Mouse (Mus musculus) liver, postnatal 0 days (tissue): ENCODE results near the gene Gpc5. TPM values are rescaled to one million over a fixed set of nuclear protein-coding genes. Genes with fewer than 3 reads are reported as not detected.

Experiments used
- ATAC-seq: fragments of 200-750 bp; cut with Nextera tagmentation; 2 replicates; pipeline ENCODE4 v1.8.0; 2017; ENCODE audit warnings: mild to moderate bottlenecking, moderate library complexity
- DNase-seq: peaks from one replicate; pipeline ENCODE4 v3.0.0-alpha.2; 2016
- H3K27ac ChIP-seq: fragments of 300-500 bp; sonication (generic); 2 replicates; pipeline ENCODE4 v1.5.1; 2014; ENCODE audit warnings: antibody characterized with exemption, moderate library complexity, mild to moderate bottlenecking, low read depth
- H3K27me3 ChIP-seq: fragments of 300-500 bp; sonication (generic); 2 replicates; pipeline ENCODE4 v1.6.1; 2014; ENCODE audit warnings: low read length, control low read depth, mixed read lengths; ENCODE audit not compliant: insufficient read depth
- H3K36me3 ChIP-seq: fragments of 300-500 bp; sonication (generic); replicated peaks from 2 replicates; pipeline ENCODE4 v1.6.1; 2014; ENCODE audit warnings: mild to moderate bottlenecking, control low read depth, low read length, moderate library complexity, mixed read lengths; ENCODE audit not compliant: insufficient read depth
- H3K4me1 ChIP-seq: fragments of 300-500 bp; sonication (generic); 2 replicates; pipeline ENCODE4 v1.6.1; 2014; ENCODE audit warnings: antibody characterized with exemption, mild to moderate bottlenecking, control low read depth; ENCODE audit not compliant: insufficient read depth
- H3K4me2 ChIP-seq: fragments of 300-500 bp; sonication (generic); 2 replicates; pipeline ENCODE4 v1.6.1; 2014; ENCODE audit warnings: low read depth, mild to moderate bottlenecking, low read length, moderate library complexity, mixed read lengths
- H3K4me3 ChIP-seq: fragments of 300-500 bp; sonication (generic); 2 replicates; pipeline ENCODE4 v1.5.1; 2014; ENCODE audit warnings: low read depth, low read length
- H3K9ac ChIP-seq: fragments of 300-500 bp; sonication (generic); replicated peaks from 2 replicates; pipeline ENCODE4 v1.6.1; 2014; ENCODE audit warnings: mild to moderate bottlenecking, moderate library complexity
- H3K9me3 ChIP-seq: fragments of 300-500 bp; sonication (generic); 2 replicates; pipeline ENCODE4 v1.6.1; 2016; ENCODE audit warnings: mild to moderate bottlenecking, control low read depth, low read length, mixed read lengths
- CTCF ChIP-seq: sonication (generic); IDR thresholded peaks from 2 replicates; pipeline ENCODE4 v1.5.1; 2016; ENCODE audit warnings: antibody characterized with exemption, low read depth
- EP300 ChIP-seq: IDR thresholded peaks from 2 replicates; pipeline ENCODE4 v1.6.1; 2016; ENCODE audit warnings: antibody characterized with exemption, low read depth, mild to moderate bottlenecking
- WGBS: fragments of 180-500 bp; shearing (Covaris S2); extraction: QIAGEN DNeasy Blood & Tissue Kit; methylation state at CpG from one replicate; pipeline ENCODE4 v1.1.7; 2014; ENCODE audit not compliant: insufficient replicate concordance; 5-methylcytosine and 5-hydroxymethylcytosine counted together
- microRNA counts: library from miRNA; unstranded; fragments of <30 nt; microRNA quantifications from one replicate; lab custom pipeline; 2015
- microRNA-seq: library from miRNA; unstranded; fragments of <30 nt; microRNA quantifications from one replicate; pipeline ENCODE4, GENCODE M21; 2016
- polyA plus RNA-seq: library from polyadenylated mRNA; unstranded; fragments of >200 nt; fragmentation: Nextera tagmentation; extraction: Ambion mirVana; gene quantifications from 2 replicates; pipeline ENCODE4 v1.2.1, GENCODE M21; 2015

The Gpc5 gene
- polyA plus RNA-seq, 1 experiment from 2014 or later, result not detected

DNA sequence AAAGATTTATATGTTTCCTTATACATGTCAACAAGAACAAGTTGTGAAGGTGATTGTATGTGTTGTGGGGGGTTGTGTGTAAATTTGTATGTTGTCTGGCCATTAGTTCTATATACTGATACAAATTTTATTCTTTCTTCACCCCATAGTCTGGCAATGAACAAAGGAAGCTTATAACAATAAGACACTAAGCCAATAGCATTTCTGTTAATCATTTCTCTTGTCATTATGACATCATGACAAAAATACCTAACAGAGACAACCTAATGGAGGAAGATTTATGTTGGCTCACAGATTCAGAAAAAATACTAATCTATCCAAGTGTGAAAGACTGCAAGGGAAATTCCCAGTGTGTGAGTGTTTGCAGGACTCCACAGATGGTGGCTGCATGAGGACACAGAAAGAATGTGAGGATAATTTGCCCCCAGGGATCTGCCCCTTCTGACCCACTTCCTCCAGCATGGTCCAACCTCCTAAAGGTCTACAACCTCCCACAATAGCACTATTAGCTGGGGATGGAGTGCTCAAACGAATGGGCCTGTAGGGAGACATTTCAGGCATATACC is 1402.4 kb downstream of the Gpc5 start:
- peaks cover 3% of the 10 kb centered on the region; the same call in 1 of the 2 replicates for H3K9me3 ChIP-seq
- TF ChIP-seq CTCF (no peak), EP300 (no peak)

DNA sequence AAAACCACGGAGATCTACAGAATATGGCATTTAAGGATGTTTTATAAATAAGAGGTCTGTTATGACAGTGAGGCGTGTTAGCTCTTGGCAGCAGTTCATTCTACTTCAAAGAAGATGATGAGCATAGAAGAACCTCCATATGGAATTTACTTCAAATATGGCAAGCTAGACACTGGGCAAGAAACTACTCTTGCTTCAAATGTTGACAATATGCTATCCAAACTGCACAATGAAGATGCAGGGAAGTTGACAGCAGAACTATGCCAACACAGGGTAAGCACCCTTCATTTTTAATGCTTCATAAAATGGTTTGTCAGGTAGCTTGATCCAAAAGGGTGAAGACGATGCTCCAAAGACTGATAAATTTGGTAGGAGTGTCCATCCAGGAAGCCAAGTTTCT is 1446.2 kb downstream of the Gpc5 start:
- H3K9ac ChIP-seq, result no peak overlapping the region
- no peaks in the 10 kb centered on the region for H3K36me3 ChIP-seq
- WGBS, result 66% methylated on average over 3 of the region's 3 CpGs

More for the DNA sequence above, 1402.4 kb downstream of the Gpc5 start:
- WGBS, result 22% methylated on average over 1 of the region's 1 CpGs
- H3K9ac ChIP-seq, result no peak overlapping the region
- ATAC-seq, result no peak
- no peak overlapping the region for H3K4me3 ChIP-seq
- no peaks in the 10 kb centered on the region for H3K36me3 ChIP-seq
- no peaks in the 10 kb centered on the region for H3K27me3 ChIP-seq
- DNase-seq, result no peak
- no peaks in the 10 kb centered on the region for H3K4me1 ChIP-seq
- no peak overlapping the region for H3K4me2 ChIP-seq
- H3K27ac ChIP-seq, result no peak overlapping the region

DNA sequence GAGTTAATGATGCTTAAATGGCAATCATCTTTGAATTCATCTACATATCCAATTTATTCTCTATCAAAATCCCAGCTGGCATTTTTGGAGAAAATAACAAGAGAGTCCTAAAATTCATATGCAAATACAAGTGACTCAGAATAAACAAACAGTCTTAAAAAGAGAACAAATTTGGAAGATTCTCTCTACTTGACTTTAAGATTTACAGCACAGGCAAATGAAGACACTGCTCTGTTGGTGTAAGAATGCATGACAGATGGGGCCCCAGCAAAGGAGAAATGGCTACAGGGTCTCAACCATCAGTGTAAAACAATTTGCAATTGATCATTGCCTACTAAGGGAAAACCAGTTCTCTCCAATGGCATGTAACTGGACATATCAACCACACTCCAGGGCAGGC is 1451.7 kb downstream of the Gpc5 start:
- H3K4me2 ChIP-seq, result no peak overlapping the region
- ATAC-seq, result no peak
- DNase-seq, result no peak
- no peaks in the 10 kb centered on the region for H3K27me3 ChIP-seq
- no peaks in the 10 kb centered on the region for H3K9me3 ChIP-seq
- TF ChIP-seq CTCF (no peak), EP300 (no peak)
- H3K36me3 ChIP-seq, result no peaks in the 10 kb centered on the region
- H3K4me3 ChIP-seq, result no peak overlapping the region
- no peak overlapping the region for H3K27ac ChIP-seq
- no peak overlapping the region for H3K9ac ChIP-seq
- no peaks in the 10 kb centered on the region for H3K4me1 ChIP-seq

More for the DNA sequence above, 1446.2 kb downstream of the Gpc5 start:
- no peak for DNase-seq
- no peaks in the 10 kb centered on the region for H3K9me3 ChIP-seq
- no peaks in the 10 kb centered on the region for H3K27me3 ChIP-seq
- TF ChIP-seq CTCF, result no peak
- no peak for TF ChIP-seq EP300
- H3K27ac ChIP-seq, result no peak overlapping the region
- no peaks in the 10 kb centered on the region for H3K4me1 ChIP-seq
- no peak for ATAC-seq
- H3K4me2 ChIP-seq, result no peak overlapping the region
- no peak overlapping the region for H3K4me3 ChIP-seq

DNA sequence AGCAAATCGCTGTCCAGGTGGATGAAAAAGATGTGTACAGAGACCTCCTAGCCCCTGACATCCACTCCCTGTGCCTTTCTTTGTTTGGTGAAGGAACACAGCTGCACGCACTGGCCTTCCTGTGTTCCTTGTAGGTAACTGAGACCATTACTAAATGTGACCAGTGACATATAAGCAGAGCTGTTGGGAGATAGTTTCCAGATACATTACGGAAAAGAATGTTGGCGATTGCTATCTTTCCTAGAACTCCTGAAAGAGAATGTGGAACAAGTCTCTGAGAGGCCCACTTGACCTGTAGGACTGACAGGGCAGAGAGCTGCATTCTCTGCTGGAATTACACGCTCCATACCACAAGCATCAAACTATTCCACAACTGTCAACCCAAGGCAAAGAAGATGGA is 1459.4 kb downstream of the Gpc5 start:
- H3K4me1 ChIP-seq, result no peaks in the 10 kb centered on the region
- H3K9me3 ChIP-seq, result no peaks in the 10 kb centered on the region
- TF ChIP-seq EP300 (no peak), CTCF (no peak)
- H3K27me3 ChIP-seq, result no peaks in the 10 kb centered on the region
- no peaks in the 10 kb centered on the region for H3K36me3 ChIP-seq
- 74% methylated on average over 5 of the region's 5 CpGs for WGBS
- no peak overlapping the region for H3K4me3 ChIP-seq
- H3K9ac ChIP-seq, result no peak overlapping the region
- ATAC-seq (no peak), DNase-seq (no peak)
- H3K4me2 ChIP-seq, result no peak overlapping the region
- no peak overlapping the region for H3K27ac ChIP-seq

DNA sequence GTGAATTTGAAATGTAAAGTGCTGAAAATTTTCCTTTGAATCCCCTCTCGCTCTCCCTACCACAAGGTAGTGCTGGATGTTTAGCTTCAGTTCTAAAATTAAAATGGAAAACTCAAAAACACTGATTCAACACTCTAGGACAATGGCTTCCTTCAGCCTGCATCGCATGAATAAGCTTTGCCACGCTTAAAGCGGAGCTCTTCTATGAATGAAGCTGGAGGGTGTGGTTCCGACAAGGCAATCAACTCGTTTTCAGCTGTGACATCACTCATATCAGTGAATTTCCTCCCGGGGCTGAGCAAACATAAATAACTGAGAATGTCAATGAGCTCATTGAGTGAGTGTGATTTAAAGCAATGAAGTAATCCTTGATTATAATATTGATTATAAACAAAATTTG is 1461.3 kb downstream of the Gpc5 start:
- no peak overlapping the region for H3K27ac ChIP-seq
- TF ChIP-seq CTCF (no peak), EP300 (no peak)
- no peak overlapping the region for H3K4me2 ChIP-seq
- H3K9me3 ChIP-seq, result no peaks in the 10 kb centered on the region
- no peak for DNase-seq
- no peaks in the 10 kb centered on the region for H3K36me3 ChIP-seq
- 54% methylated on average over 7 of the region's 7 CpGs for WGBS
- no peak overlapping the region for H3K9ac ChIP-seq
- no peaks in the 10 kb centered on the region for H3K4me1 ChIP-seq
- no peak for ATAC-seq
- H3K4me3 ChIP-seq, result no peak overlapping the region
- H3K27me3 ChIP-seq, result no peaks in the 10 kb centered on the region

DNA sequence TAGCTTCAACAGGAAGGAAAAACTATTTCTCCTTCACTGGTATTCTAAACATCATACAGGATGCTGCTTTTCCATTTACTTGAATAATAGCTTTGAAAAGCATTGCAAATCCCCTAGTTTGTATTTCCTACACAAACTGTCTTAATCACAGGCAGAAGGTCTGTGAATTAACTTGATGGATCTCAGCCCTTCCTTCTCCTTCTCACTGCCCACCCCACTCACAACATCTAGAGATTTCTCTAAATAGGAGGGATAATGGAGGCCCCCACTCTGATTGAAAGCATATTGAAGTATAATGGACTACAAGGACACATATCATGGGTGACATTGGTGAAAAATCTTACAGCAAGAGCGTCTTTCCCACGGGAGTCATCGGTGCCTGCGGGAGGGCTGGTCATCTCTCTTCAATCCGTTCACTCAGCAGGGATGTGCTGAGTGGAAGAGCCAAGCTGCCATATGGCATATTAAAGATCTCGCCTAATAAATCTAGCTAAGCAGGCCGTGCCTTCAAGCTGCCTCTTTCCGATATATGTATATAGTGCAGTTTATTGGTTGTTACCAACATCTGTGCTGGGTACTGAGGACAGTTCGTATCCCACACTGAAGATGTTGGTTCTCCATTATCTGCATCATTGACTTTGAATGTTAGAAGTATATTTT is 1466.3 kb downstream of the Gpc5 start:
- 84% methylated on average over 9 of the region's 9 CpGs for WGBS
- H3K9ac ChIP-seq, result no peak overlapping the region
- no peak for TF ChIP-seq CTCF

DNA sequence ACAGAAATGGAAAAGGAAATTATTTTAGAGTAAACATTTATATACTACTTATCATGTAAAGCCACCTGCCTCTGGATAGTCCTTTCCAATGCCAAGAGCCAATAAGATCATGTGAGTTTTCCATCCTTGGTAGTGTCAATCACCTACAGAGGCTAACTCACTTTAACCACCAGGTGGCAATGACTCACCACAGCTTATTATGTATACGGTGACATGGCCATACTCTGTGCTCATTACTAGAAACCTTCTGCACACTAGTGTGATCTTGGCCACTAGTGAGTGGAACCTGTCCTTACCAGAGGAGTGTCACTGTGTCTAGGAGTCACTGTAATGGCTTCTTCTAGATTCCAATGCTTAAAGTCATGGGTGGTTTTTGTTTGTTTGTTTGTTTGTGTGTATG is 1468.0 kb downstream of the Gpc5 start:
- H3K27me3 ChIP-seq, result no peaks in the 10 kb centered on the region
- peak; percentile 36; the same call in 1 of the 2 replicates for ATAC-seq
- peak; percentile 67 for TF ChIP-seq CTCF
- TF ChIP-seq EP300, result no peak
- DNase-seq, result no peak
- H3K4me2 ChIP-seq, result no peak overlapping the region
- H3K9me3 ChIP-seq, result no peaks in the 10 kb centered on the region
- H3K36me3 ChIP-seq, result no peaks in the 10 kb centered on the region
- H3K9ac ChIP-seq, result no peak overlapping the region
- H3K4me3 ChIP-seq, result no peak overlapping the region
- H3K4me1 ChIP-seq, result no peaks in the 10 kb centered on the region
- 31% methylated on average over 1 of the region's 1 CpGs for WGBS
- H3K27ac ChIP-seq, result no peak overlapping the region

More for the DNA sequence above, 1466.3 kb downstream of the Gpc5 start:
- H3K27me3 ChIP-seq, result no peaks in the 10 kb centered on the region
- H3K4me1 ChIP-seq, result no peaks in the 10 kb centered on the region
- H3K27ac ChIP-seq, result no peak overlapping the region
- no peak for DNase-seq
- H3K36me3 ChIP-seq, result no peaks in the 10 kb centered on the region
- no peak for ATAC-seq
- no peak overlapping the region for H3K4me3 ChIP-seq
- H3K9me3 ChIP-seq, result no peaks in the 10 kb centered on the region
- H3K4me2 ChIP-seq, result no peak overlapping the region

MicroRNAs encoded within 50 kb of the gene (microRNA counts, 519-probe panel; counts per million panel counts)
- not detected for microRNA mmu-miR-18a (lab: Ali Mortazavi, UCI)
- microRNA mmu-miR-19a (lab: Ali Mortazavi, UCI), result 7,858 counts per million, percentile 90 among the panel's probes with 10 or more counts
- microRNA mmu-miR-19b (lab: Ali Mortazavi, UCI), result 7,213 counts per million, percentile 85 among the panel's probes with 10 or more counts
- 8,656 counts per million, percentile 97 among the panel's probes with 10 or more counts for microRNA mmu-miR-20a+mmu-miR-20b (lab: Ali Mortazavi, UCI)
- not detected for microRNA mmu-miR-92a (lab: Ali Mortazavi, UCI)

Small RNAs within 50 kb of the gene (microRNA-seq; reads per million reads assigned to microRNA genes)
- gene Mir17, result 15,637 reads per million, percentile 95 among the genes with 10 or more reads in this experiment
- 3,755 reads per million, percentile 84 among the genes with 10 or more reads in this experiment for gene Mir18
- gene Mir19a, result 60.0 reads per million, percentile 38 among the genes with 10 or more reads in this experiment
- gene Mir19b-1, result 16.6 reads per million, percentile 25 among the genes with 10 or more reads in this experiment
- gene Mir20a, result 6,847 reads per million, percentile 90 among the genes with 10 or more reads in this experiment
- gene Mir92-1, result 3,874 reads per million, percentile 85 among the genes with 10 or more reads in this experiment
